Mouse (Mus musculus): ENCODE results near the gene Arhgef12. TPM values are rescaled to one million over a fixed set of nuclear protein-coding genes. Genes with fewer than 3 reads are reported as not detected.

Gene Arhgef12
- polyA plus RNA-seq, 1 experiment from 2014 or later, result 18.5 TPM

- Histone ChIP-seq H3K27me3 (no peaks in the 10 kb centered on the region), H3K9ac (no peak overlapping the region), H3K27ac (no peak overlapping the region), H3K4me3 (no peak overlapping the region), H3K4me1 (peaks cover 19% of the 10 kb centered on the region), H3K9me3 (replicated peaks) (no peaks in the 10 kb centered on the region), H3K36me3 (no peaks in the 10 kb centered on the region), H3K4me2 (replicated peaks) (no peak overlapping the region)
- no peak for ATAC-seq (ENCODE audit: low FRiP score)
- WGBS, result 88% methylated on average over 4 of the region's 4 CpGs
These were observed 41.8 kb downstream of the Arhgef12 start for GRCm38 (mm10) chr9:43065231-43065630.

- Histone ChIP-seq H3K9me3 (replicated peaks) (no peaks in the 10 kb centered on the region), H3K27me3 (no peaks in the 10 kb centered on the region), H3K4me2 (replicated peaks) (no peak overlapping the region), H3K9ac (no peak overlapping the region), H3K36me3 (no peaks in the 10 kb centered on the region), H3K27ac (no peak overlapping the region), H3K4me3 (no peak overlapping the region), H3K4me1 (peaks cover 5% of the 10 kb centered on the region; the same call in 1 of the 2 replicates)
- no peak for ATAC-seq (ENCODE audit: low FRiP score)
- WGBS, result 88% methylated on average over 1 of the region's 1 CpGs
These were observed 45.5 kb downstream of the Arhgef12 start for GRCm38 (mm10) chr9:43061545-43061944.

GRCm38 (mm10) chr9:43050391-43050790 lies 56.6 kb downstream of the Arhgef12 start:
- WGBS, result 93% methylated on average over 2 of the region's 2 CpGs
- no peaks in the 10 kb centered on the region for H3K36me3 ChIP-seq
- no peak for ATAC-seq (ENCODE audit: low FRiP score)

GRCm38 (mm10) chr9:43044481-43044880 lies 62.6 kb downstream of the Arhgef12 start:
- Histone ChIP-seq H3K27ac (no peak overlapping the region), H3K4me1 (no peaks in the 10 kb centered on the region), H3K36me3 (peaks cover 13% of the 10 kb centered on the region; the same call in 1 of the 2 replicates), H3K9ac (no peak overlapping the region), H3K9me3 (replicated peaks) (no peaks in the 10 kb centered on the region), H3K4me2 (replicated peaks) (no peak overlapping the region), H3K27me3 (no peaks in the 10 kb centered on the region), H3K4me3 (no peak overlapping the region)
- no peak for ATAC-seq (ENCODE audit: low FRiP score)

More at GRCm38 (mm10) chr9:43050391-43050790, 56.6 kb downstream of the Arhgef12 start:
- Histone ChIP-seq H3K9ac (no peak overlapping the region), H3K4me1 (no peaks in the 10 kb centered on the region), H3K9me3 (replicated peaks) (no peaks in the 10 kb centered on the region), H3K27ac (no peak overlapping the region), H3K4me2 (replicated peaks) (no peak overlapping the region), H3K4me3 (no peak overlapping the region), H3K27me3 (no peaks in the 10 kb centered on the region)

GRCm38 (mm10) chr9:43038466-43038865 lies 68.6 kb downstream of the Arhgef12 start:
- 86% methylated on average over 8 of the region's 8 CpGs for WGBS
- H3K27me3 ChIP-seq, result no peaks in the 10 kb centered on the region
- ATAC-seq (ENCODE audit: low FRiP score), result no peak

GRCm38 (mm10) chr9:43035208-43035607 lies 71.8 kb downstream of the Arhgef12 start:
- 0 out of 2 replicates have a peak, but pooled peaks cover 4% of the 10 kb centered on the region for H3K4me1 ChIP-seq
- no peak for ATAC-seq (ENCODE audit: low FRiP score)

More at GRCm38 (mm10) chr9:43038466-43038865, 68.6 kb downstream of the Arhgef12 start:
- H3K9me3 ChIP-seq (replicated peaks), result no peaks in the 10 kb centered on the region
- no peak overlapping the region for H3K4me2 ChIP-seq (replicated peaks)
- H3K9ac ChIP-seq, result no peak overlapping the region
- H3K36me3 ChIP-seq, result peaks cover 13% of the 10 kb centered on the region; the same call in 1 of the 2 replicates
- no peak overlapping the region for H3K4me3 ChIP-seq
- H3K4me1 ChIP-seq, result 0 out of 2 replicates have a peak, but pooled peaks cover 4% of the 10 kb centered on the region
- no peak overlapping the region for H3K27ac ChIP-seq

GRCm38 (mm10) chr9:43034273-43034672 lies 72.8 kb downstream of the Arhgef12 start:
- H3K4me3 ChIP-seq, result no peak overlapping the region
- H3K4me1 ChIP-seq, result 0 out of 2 replicates have a peak, but pooled peaks cover 4% of the 10 kb centered on the region
- no peaks in the 10 kb centered on the region for H3K27me3 ChIP-seq
- H3K36me3 ChIP-seq, result no peaks in the 10 kb centered on the region
- H3K27ac ChIP-seq, result no peak overlapping the region
- no peaks in the 10 kb centered on the region for H3K9me3 ChIP-seq (replicated peaks)
- H3K9ac ChIP-seq, result no peak overlapping the region
- ATAC-seq (ENCODE audit: low FRiP score), result no peak
- no peak overlapping the region for H3K4me2 ChIP-seq (replicated peaks)

More at GRCm38 (mm10) chr9:43035208-43035607, 71.8 kb downstream of the Arhgef12 start:
- 83% methylated on average over 4 of the region's 4 CpGs for WGBS
- no peak overlapping the region for H3K9ac ChIP-seq
- no peak overlapping the region for H3K4me2 ChIP-seq (replicated peaks)
- no peak overlapping the region for H3K4me3 ChIP-seq
- H3K27ac ChIP-seq, result no peak overlapping the region
- 0 out of 2 replicates have a peak, but pooled peaks cover under 1% of the 10 kb centered on the region for H3K36me3 ChIP-seq
- no peaks in the 10 kb centered on the region for H3K27me3 ChIP-seq
- no peaks in the 10 kb centered on the region for H3K9me3 ChIP-seq (replicated peaks)

- 82% methylated on average over 5 of the region's 5 CpGs for WGBS
- no peak overlapping the region for H3K9ac ChIP-seq
- no peak for ATAC-seq (ENCODE audit: low FRiP score)
- 0 out of 2 replicates have a peak, but pooled peaks cover 3% of the 10 kb centered on the region for H3K36me3 ChIP-seq
- H3K27me3 ChIP-seq, result no peaks in the 10 kb centered on the region
- no peaks in the 10 kb centered on the region for H3K4me1 ChIP-seq
- H3K4me3 ChIP-seq, result no peak overlapping the region
- no peak overlapping the region for H3K27ac ChIP-seq
- no peak overlapping the region for H3K4me2 ChIP-seq (replicated peaks)
- H3K9me3 ChIP-seq (replicated peaks), result no peaks in the 10 kb centered on the region
These were observed 79.3 kb downstream of the Arhgef12 start for GRCm38 (mm10) chr9:43027757-43028156.

- H3K9ac ChIP-seq, result no peak overlapping the region
- no peak for ATAC-seq (ENCODE audit: low FRiP score)
- peaks cover 20% of the 10 kb centered on the region for H3K36me3 ChIP-seq
- 88% methylated on average over 5 of the region's 5 CpGs for WGBS
- H3K27me3 ChIP-seq, result no peaks in the 10 kb centered on the region
- no peaks in the 10 kb centered on the region for H3K9me3 ChIP-seq (replicated peaks)
- no peak overlapping the region for H3K4me3 ChIP-seq
- H3K4me1 ChIP-seq, result no peaks in the 10 kb centered on the region
- H3K4me2 ChIP-seq (replicated peaks), result no peak overlapping the region
- no peak overlapping the region for H3K27ac ChIP-seq
These were observed 85.4 kb downstream of the Arhgef12 start for GRCm38 (mm10) chr9:43021515-43022251.

GRCm38 (mm10) chr9:43019656-43020055 lies 87.4 kb downstream of the Arhgef12 start:
- Histone ChIP-seq H3K27me3 (no peaks in the 10 kb centered on the region), H3K27ac (no peak overlapping the region), H3K4me3 (no peak overlapping the region), H3K36me3 (peaks cover 33% of the 10 kb centered on the region), H3K4me2 (replicated peaks) (no peak overlapping the region), H3K9ac (no peak overlapping the region), H3K9me3 (replicated peaks) (no peaks in the 10 kb centered on the region), H3K4me1 (no peaks in the 10 kb centered on the region)
- ATAC-seq (ENCODE audit: low FRiP score), result no peak
- 94% methylated on average over 9 of the region's 9 CpGs for WGBS

- Histone ChIP-seq H3K9ac (no peak overlapping the region), H3K4me2 (replicated peaks) (no peak overlapping the region), H3K9me3 (replicated peaks) (no peaks in the 10 kb centered on the region), H3K27me3 (no peaks in the 10 kb centered on the region), H3K27ac (no peak overlapping the region), H3K4me3 (no peak overlapping the region), H3K4me1 (no peaks in the 10 kb centered on the region), H3K36me3 (peaks cover 40% of the 10 kb centered on the region)
- ATAC-seq (ENCODE audit: low FRiP score), result no peak
- WGBS, result 94% methylated on average over 5 of the region's 5 CpGs
These were observed 91.3 kb downstream of the Arhgef12 start for GRCm38 (mm10) chr9:43015786-43016185.

GRCm38 (mm10) chr9:43015366-43015765 lies 91.7 kb downstream of the Arhgef12 start:
- H3K9ac ChIP-seq, result no peak overlapping the region
- H3K27me3 ChIP-seq, result no peaks in the 10 kb centered on the region
- ATAC-seq (ENCODE audit: low FRiP score), result no peak
- H3K9me3 ChIP-seq (replicated peaks), result no peaks in the 10 kb centered on the region
- no peak overlapping the region for H3K4me3 ChIP-seq
- no peak overlapping the region for H3K27ac ChIP-seq
- 93% methylated on average over 2 of the region's 2 CpGs for WGBS
- no peak overlapping the region for H3K4me2 ChIP-seq (replicated peaks)
- peaks cover 37% of the 10 kb centered on the region for H3K36me3 ChIP-seq
- H3K4me1 ChIP-seq, result no peaks in the 10 kb centered on the region

GRCm38 (mm10) chr9:43014886-43015285 lies 92.2 kb downstream of the Arhgef12 start:
- no peak overlapping the region for H3K4me3 ChIP-seq
- peaks cover 39% of the 10 kb centered on the region for H3K36me3 ChIP-seq
- WGBS, result 97% methylated on average over 1 of the region's 1 CpGs
- no peaks in the 10 kb centered on the region for H3K4me1 ChIP-seq
- no peak overlapping the region for H3K9ac ChIP-seq
- H3K4me2 ChIP-seq (replicated peaks), result no peak overlapping the region
- H3K9me3 ChIP-seq (replicated peaks), result no peaks in the 10 kb centered on the region
- no peak overlapping the region for H3K27ac ChIP-seq
- no peak for ATAC-seq (ENCODE audit: low FRiP score)
- no peaks in the 10 kb centered on the region for H3K27me3 ChIP-seq

All from hindbrain, embryonic 12.5 days (tissue).